Mouse (Mus musculus) CH12.LX (cell line): ENCODE measurements around the gene Ap1s1. TPM values are rescaled to one million over a fixed set of nuclear protein-coding genes. Genes with fewer than 3 reads are reported as not detected.

Experiments used
- DNase-seq: peaks from one replicate; pipeline ENCODE4 v3.0.0-alpha.2; 2013; ENCODE audit errors: extremely low read depth
- H3K27ac ChIP-seq: 2 replicates; pipeline ENCODE4 v1.5.1; 2012; ENCODE audit warnings: low read depth, mild to moderate bottlenecking, control low read depth, moderate library complexity; ENCODE audit not compliant: insufficient read depth
- H3K27me3 ChIP-seq: replicated peaks from 2 replicates; pipeline ENCODE3; 2012; ENCODE audit warnings: inconsistent platforms
- H3K36me3 ChIP-seq, 2 experiments: replicated peaks in 1 of 2; 2 replicates each; pipeline versions ENCODE3 to v1.6.1; 2012; ENCODE audit warnings: inconsistent platforms in 1 of 2, low read length in 1 of 2, mild to moderate bottlenecking in 1 of 2, mixed read lengths in 1 of 2, moderate library complexity in 1 of 2; ENCODE audit not compliant: control insufficient read depth in 1 of 2, insufficient read depth in 1 of 2
- H3K4me1 ChIP-seq, 2 experiments: 2 replicates each; pipeline ENCODE4 v1.6.1; 2012; ENCODE audit warnings: inconsistent platforms in 1 of 2, moderate library complexity in 1 of 2; ENCODE audit not compliant: insufficient read depth in 2 of 2, control insufficient read depth in 1 of 2
- H3K4me2 ChIP-seq: 2 replicates; pipeline ENCODE4 v1.6.1; 2012; ENCODE audit warnings: low read depth, mild to moderate bottlenecking, control low read depth; ENCODE audit not compliant: poor library complexity, insufficient read depth, severe bottlenecking
- H3K4me3 ChIP-seq, 3 experiments: fragments of 150-350 bp in 1 of 3; sonication (generic) in 1 of 3; replicated peaks in 1 of 3; 2 replicates each; pipeline versions ENCODE3 to v1.5.1; 2011 to 2012; ENCODE audit warnings: low read depth in 2 of 3, low read length in 2 of 3, mild to moderate bottlenecking in 2 of 3, moderate library complexity in 2 of 3, control low read depth in 1 of 3, improper control_type of control experiment in 1 of 3, inconsistent platforms in 1 of 3, mixed read lengths in 1 of 3; ENCODE audit not compliant: poor library complexity in 1 of 3
- H3K79me2 ChIP-seq: replicated peaks from 2 replicates; pipeline ENCODE4 v1.6.1; 2012; ENCODE audit warnings: mild to moderate bottlenecking, moderate library complexity; ENCODE audit not compliant: control insufficient read depth, poor library complexity, insufficient read depth, severe bottlenecking; ENCODE audit errors: extremely low read depth
- H3K9ac ChIP-seq: 2 replicates; pipeline ENCODE4 v1.6.1; 2012; ENCODE audit warnings: low read depth, mild to moderate bottlenecking, control low read depth, moderate library complexity; ENCODE audit not compliant: insufficient read depth
- H3K9me3 ChIP-seq: replicated peaks from 2 replicates; pipeline ENCODE3; 2012; ENCODE audit warnings: low read length, inconsistent platforms, mixed read lengths
- CTCF ChIP-seq, 2 experiments: IDR thresholded peaks in 1 of 2; conservative IDR thresholded peaks in 1 of 2; 2 replicates each; pipeline ENCODE4 v1.5.1; 2011 to 2012; ENCODE audit warnings: low read depth in 2 of 2, low read length in 2 of 2, improper control_type of control experiment in 1 of 2, inconsistent platforms in 1 of 2, mild to moderate bottlenecking in 1 of 2, moderate library complexity in 1 of 2
- E2F4 ChIP-seq: IDR thresholded peaks from 2 replicates; pipeline ENCODE4 v1.6.1; 2011; ENCODE audit warnings: low read depth, low read length, improper control_type of control experiment; ENCODE audit not compliant: insufficient replicate concordance
- GABPA ChIP-seq: IDR thresholded peaks from 2 replicates; pipeline ENCODE4 v1.6.1; 2012; ENCODE audit warnings: low read depth, low read length, improper control_type of control experiment, inconsistent platforms; ENCODE audit not compliant: insufficient replicate concordance
- JUN ChIP-seq: IDR thresholded peaks from 2 replicates; pipeline ENCODE4 v1.6.1; 2011; ENCODE audit warnings: low read depth, mild to moderate bottlenecking, low read length, improper control_type of control experiment, moderate library complexity; ENCODE audit not compliant: insufficient read depth
- MAZ ChIP-seq: IDR thresholded peaks from 2 replicates; pipeline ENCODE4 v1.6.1; 2012; ENCODE audit warnings: low read depth, mild to moderate bottlenecking, inconsistent platforms, low read length, improper control_type of control experiment, moderate library complexity
- NELFE ChIP-seq: IDR thresholded peaks from 2 replicates; pipeline ENCODE4 v1.6.1; 2011; ENCODE audit warnings: low read depth, low read length, improper control_type of control experiment
- POLR2A ChIP-seq: IDR thresholded peaks from 2 replicates; pipeline ENCODE4 v1.6.1; 2011; ENCODE audit warnings: low read depth, mild to moderate bottlenecking, improper control_type of control experiment, low read length
- POLR2AphosphoS2 ChIP-seq: IDR thresholded peaks from 2 replicates; pipeline ENCODE4 v1.6.1; 2011; ENCODE audit warnings: low read depth, low read length, improper control_type of control experiment
- TCF12 ChIP-seq: IDR thresholded peaks from 2 replicates; pipeline ENCODE4 v1.6.1; 2014; ENCODE audit warnings: low read depth, mild to moderate bottlenecking, inconsistent platforms, low read length, improper control_type of control experiment
- UBTF ChIP-seq: IDR thresholded peaks from 2 replicates; pipeline ENCODE4 v1.6.1; 2012; ENCODE audit warnings: low read depth, mild to moderate bottlenecking, inconsistent platforms, low read length, improper control_type of control experiment, moderate library complexity
- dilution Hi-C: fragments of 300-500 bp; cut with MboI; formaldehyde crosslinking; loops from 2 replicates; pipeline ENCODE4 v1.14.3; 2020; ENCODE audit warnings: low sequenced_read_pairs; ENCODE audit not compliant: extremely low pct_unique_long_range_greater_than_20kb, extremely low pct_ligation_motif_present
- in situ Hi-C: fragments of 300-500 bp; cut with MboI; formaldehyde crosslinking; loops from 3 replicates; pipeline ENCODE4 v1.14.3; 2019; ENCODE audit warnings: low sequenced_read_pairs, low pct_ligation_motif_present, low pct_unique_long_range_greater_than_20kb, mixed read lengths
- polyA plus RNA-seq: library from polyadenylated mRNA; unstranded; fragments of >175 nt; gene quantifications from 2 replicates; pipeline ENCODE4 v1.2.1, GENCODE M21; 2012; ENCODE audit warnings: low read depth; ENCODE audit not compliant: insufficient read length
- total RNA-seq, 2 experiments: library from RNA; depleted of rRNA; stranded (reverse); fragments of 300-350 nt in 1 of 2; fragments of >200 nt in 1 of 2; gene quantifications; 2 replicates each; pipeline ENCODE4 v1.2.3; 2012 to 2014

Gene Ap1s1
- total and polyA plus RNA-seq, 3 experiments = 68.0 to 102 (median 98.8) TPM

DNA sequence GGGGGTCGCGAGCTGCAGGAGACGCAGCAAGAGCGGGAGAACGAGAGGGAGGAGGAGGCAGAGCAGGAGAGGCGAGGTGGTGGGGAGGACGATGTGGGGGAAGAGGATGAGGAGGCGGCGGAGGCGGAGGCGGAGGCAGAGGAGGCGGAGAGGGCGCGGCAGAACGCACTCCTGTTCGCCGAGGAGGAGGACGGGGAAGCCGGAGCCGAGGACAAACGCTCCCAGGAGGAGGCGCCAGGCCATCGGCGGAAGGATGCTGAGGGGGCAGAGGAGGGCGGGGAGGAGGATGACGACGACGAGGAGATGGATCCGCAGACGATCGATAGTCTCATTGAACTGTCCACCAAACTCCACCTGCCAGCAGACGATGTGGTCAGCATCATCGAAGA, 13.9 kb downstream of the Ap1s1 start:
- Histone ChIP-seq H3K4me3 (peak overlapping the region; percentile 31 to 72 (median 49)), H3K4me2 (peak overlapping the region; percentile 87), H3K27me3 (peaks cover 44% of the 10 kb centered on the region), H3K9ac (peak overlapping the region; percentile 23; the same call in 1 of the 2 replicates), H3K4me1 (peaks cover 10 to 36% of the 10 kb centered on the region in 2 experiments), H3K27ac (no peak overlapping the region), H3K36me3 (peaks cover 13 to 28% of the 10 kb centered on the region in 2 experiments), H3K79me2 (no peaks in the 10 kb centered on the region), H3K9me3 (peaks cover 16% of the 10 kb centered on the region)
- in situ Hi-C loops = no loop called here
- TF ChIP-seq GABPA = no peak
- TF ChIP-seq POLR2A = no peak
- TF ChIP-seq CTCF (conservative IDR thresholded peaks at IDR 0.05 in 1 of 2, IDR thresholded peaks at IDR 0.05 in 1 of 2; ENCODE audit: low read depth in 2 of 2, low read length in 2 of 2) = 0 out of 4 replicates have a peak, but pooled peaks of 1 of the 2 experiments have one; percentile 2
- dilution Hi-C loops = no loop called here
- peak; percentile 24 for DNase-seq

DNA sequence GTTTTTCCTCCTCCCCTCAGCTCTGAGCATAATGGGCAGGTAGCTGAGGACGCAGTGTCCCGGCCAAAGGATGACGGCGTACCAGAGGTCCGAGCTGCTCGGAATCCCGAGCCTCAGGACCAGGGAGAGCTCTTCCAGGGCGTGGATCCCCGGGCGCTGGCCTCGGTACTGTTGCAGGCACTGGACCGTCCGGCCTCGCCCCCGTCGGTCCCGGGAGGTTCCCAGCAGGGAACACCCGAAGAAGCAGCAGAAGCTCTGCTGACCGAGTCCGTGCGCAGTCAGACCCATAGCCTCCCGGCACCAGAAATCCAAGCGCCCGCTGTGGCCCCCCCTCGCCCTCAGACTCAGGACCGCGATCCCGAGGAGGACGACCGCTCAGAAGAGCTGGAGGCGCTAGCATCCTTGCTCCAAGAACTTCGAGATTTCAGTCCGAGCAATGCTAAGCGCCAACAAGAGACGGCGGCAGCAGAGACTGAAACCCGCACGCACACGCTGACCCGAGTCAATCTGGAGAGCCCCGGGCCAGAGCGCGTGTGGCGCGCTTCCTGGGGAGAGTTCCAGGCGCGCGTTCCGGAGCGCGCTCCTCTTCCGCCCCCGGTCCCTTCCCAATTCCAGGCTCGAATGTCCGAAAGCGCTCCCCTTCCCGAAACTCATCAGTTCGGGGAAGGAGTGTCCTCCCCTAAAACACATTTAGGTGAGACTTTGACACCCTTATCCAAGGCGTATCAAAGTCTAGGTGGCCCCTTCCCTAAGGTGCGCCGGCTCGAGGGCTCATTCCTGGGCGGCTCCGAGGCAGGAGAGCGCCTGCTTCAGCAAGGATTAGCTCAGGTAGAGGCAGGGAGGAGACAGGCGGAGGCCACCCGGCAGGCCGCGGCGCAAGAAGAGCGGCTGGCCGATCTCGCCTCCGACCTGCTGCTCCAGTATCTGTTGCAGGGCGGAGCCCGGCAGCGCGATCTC, 14.6 kb downstream of the Ap1s1 start:
- Histone ChIP-seq H3K4me3 (peak overlapping the region in 2 of 3 experiments; percentile 49 to 72), H3K27me3 (peaks cover 51% of the 10 kb centered on the region), H3K4me1 (peaks cover 10 to 36% of the 10 kb centered on the region in 2 experiments), H3K36me3 (peaks cover 6 to 21% of the 10 kb centered on the region in 2 experiments), H3K9ac (peak overlapping the region; percentile 7; the same call in 1 of the 2 replicates), H3K9me3 (peaks cover 16% of the 10 kb centered on the region), H3K79me2 (no peaks in the 10 kb centered on the region), H3K4me2 (peak overlapping the region; percentile 87), H3K27ac (no peak overlapping the region)
- dilution Hi-C loops (no loop called here), in situ Hi-C loops (no loop called here)
- DNase-seq = no peak
- TF ChIP-seq E2F4 (no peak), JUN (no peak), TCF12 (no peak)

DNA sequence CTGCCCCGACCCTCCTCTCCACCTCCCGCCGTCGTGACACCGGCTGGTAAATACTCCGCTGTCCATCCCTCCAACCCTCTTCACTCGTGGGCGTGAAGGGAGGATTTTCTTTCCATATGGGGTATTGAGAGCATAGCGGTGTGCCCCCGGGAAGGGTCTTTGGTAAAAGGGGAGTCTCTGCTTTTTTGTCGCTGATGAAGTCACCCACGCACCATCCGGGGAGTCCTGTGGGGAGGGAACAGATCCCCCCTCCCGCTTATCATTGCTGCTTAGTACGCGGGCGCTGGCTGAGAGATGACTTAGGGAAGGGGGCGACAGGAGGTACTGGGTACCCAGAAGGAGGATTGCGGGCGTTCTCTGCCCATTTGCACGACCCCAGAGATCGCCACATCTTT, 15.5 kb downstream of the Ap1s1 start:
- Histone ChIP-seq H3K79me2 (no peaks in the 10 kb centered on the region), H3K9me3 (peaks cover 16% of the 10 kb centered on the region), H3K9ac (no peak overlapping the region), H3K4me1 (peaks cover 14 to 33% of the 10 kb centered on the region in 2 experiments), H3K4me3 (no peak overlapping the region), H3K27me3 (peaks cover 60% of the 10 kb centered on the region), H3K4me2 (no peak overlapping the region), H3K27ac (no peak overlapping the region), H3K36me3 (peaks cover 0 to 12% of the 10 kb centered on the region in 2 experiments)
- in situ Hi-C loops = no loop called here
- dilution Hi-C loops = no loop called here
- DNase-seq = no peak
- no peak for TF ChIP-seq UBTF
- TF ChIP-seq POLR2AphosphoS2 = no peak
- TF ChIP-seq MAZ = no peak
- no peak for TF ChIP-seq GABPA
- no peak for TF ChIP-seq NELFE
